Mouse (Mus musculus): Measurements from ENCODE around the gene Trim21. TPM values are rescaled to one million over a fixed set of nuclear protein-coding genes. Genes with fewer than 3 reads are reported as not detected.

Trim21 gene
- total RNA-seq, 2 experiments from 2014 or later, result 15.9 to 33.5 TPM

- ATAC-seq (replicated peaks; ENCODE audit: poor library complexity, severe bottlenecking), result no peak
Observed at GRCm38 (mm10) chr7:102508666-102509065, 56.6 kb downstream of the Trim21 start.

GRCm38 (mm10) chr7:102508066-102508465, 57.2 kb downstream of the Trim21 start:
- no peak for ATAC-seq (replicated peaks; ENCODE audit: poor library complexity, severe bottlenecking)

Other genes with a start within 250 kb of the Trim21 start
- 171 and 252 TPM in 2 replicates for gene Rrm1, start 123.8 kb downstream of the Trim21 start, total RNA-seq (2014; fragmentation: Nextera tagmentation)
- 642 and 757 TPM in 2 replicates for gene Rrm1, start 123.8 kb downstream of the Trim21 start, total RNA-seq (2017)
- not detected in 2 replicates for gene Olfr543, start 83.8 kb downstream of the Trim21 start, total RNA-seq (2014; fragmentation: Nextera tagmentation)
- gene Olfr543, start 83.8 kb downstream of the Trim21 start, total RNA-seq (2017), result not detected in 2 replicates
- gene Olfr544, start 77.2 kb downstream of the Trim21 start, total RNA-seq (2014; fragmentation: Nextera tagmentation), result not detected in 2 replicates
- not detected in 2 replicates for gene Olfr544, start 77.2 kb downstream of the Trim21 start, total RNA-seq (2017)
- gene Olfr545, start 65.9 kb downstream of the Trim21 start, total RNA-seq (2014; fragmentation: Nextera tagmentation), result not detected in 2 replicates
- gene Olfr545, start 65.9 kb downstream of the Trim21 start, total RNA-seq (2017), result not detected in 2 replicates
- not detected in 2 replicates for gene Olfr547, start 30.7 kb downstream of the Trim21 start, total RNA-seq (2014; fragmentation: Nextera tagmentation)
- gene Olfr547, start 30.7 kb downstream of the Trim21 start, total RNA-seq (2017), result not detected in 2 replicates
- not detected in 2 replicates for gene Olfr548-ps1, start 24.6 kb downstream of the Trim21 start, total RNA-seq (2014; fragmentation: Nextera tagmentation)
- gene Olfr548-ps1, start 24.6 kb downstream of the Trim21 start, total RNA-seq (2017), result not detected in 2 replicates
- not detected in 2 replicates for gene Olfr549, start 15.6 kb downstream of the Trim21 start, total RNA-seq (2014; fragmentation: Nextera tagmentation)
- gene Olfr549, start 15.6 kb downstream of the Trim21 start, total RNA-seq (2017), result not detected in 2 replicates
- not detected in 2 replicates for gene Olfr550, start 6.0 kb upstream of the Trim21 start, total RNA-seq (2014; fragmentation: Nextera tagmentation)
- gene Olfr550, start 6.0 kb upstream of the Trim21 start, total RNA-seq (2017), result not detected in 2 replicates
- not detected in 2 replicates for gene Olfr551, start 26.4 kb upstream of the Trim21 start, total RNA-seq (2014; fragmentation: Nextera tagmentation)
- not detected in 2 replicates for gene Olfr551, start 26.4 kb upstream of the Trim21 start, total RNA-seq (2017)
- gene Olfr552, start 32.3 kb upstream of the Trim21 start, total RNA-seq (2014; fragmentation: Nextera tagmentation), result not detected in 2 replicates
- gene Olfr552, start 32.3 kb upstream of the Trim21 start, total RNA-seq (2017), result 0.09 TPM in 1 of 2 replicates, not detected in the other
- gene Olfr553, start 52.7 kb upstream of the Trim21 start, total RNA-seq (2014; fragmentation: Nextera tagmentation), result not detected in 2 replicates
- gene Olfr553, start 52.7 kb upstream of the Trim21 start, total RNA-seq (2017), result not detected in 2 replicates
- not detected in 2 replicates for gene Olfr554, start 72.9 kb upstream of the Trim21 start, total RNA-seq (2014; fragmentation: Nextera tagmentation)
- not detected in 2 replicates for gene Olfr554, start 72.9 kb upstream of the Trim21 start, total RNA-seq (2017)
- not detected in 2 replicates for gene Olfr555, start 93.3 kb upstream of the Trim21 start, total RNA-seq (2014; fragmentation: Nextera tagmentation)
- gene Olfr555, start 93.3 kb upstream of the Trim21 start, total RNA-seq (2017), result not detected in 2 replicates
- not detected in 2 replicates for gene Olfr556, start 99.4 kb upstream of the Trim21 start, total RNA-seq (2014; fragmentation: Nextera tagmentation)
- not detected in 2 replicates for gene Olfr556, start 99.4 kb upstream of the Trim21 start, total RNA-seq (2017)
- gene Trim68, start 121.8 kb upstream of the Trim21 start, total RNA-seq (2014; fragmentation: Nextera tagmentation), result 4.8 and 13.0 TPM in 2 replicates
- gene Trim68, start 121.8 kb upstream of the Trim21 start, total RNA-seq (2017), result 5.7 and 6.1 TPM in 2 replicates
- not detected in 2 replicates for gene Olfr557, start 130.4 kb upstream of the Trim21 start, total RNA-seq (2014; fragmentation: Nextera tagmentation)
- gene Olfr557, start 130.4 kb upstream of the Trim21 start, total RNA-seq (2017), result not detected in 2 replicates
- not detected in 2 replicates for gene Olfr558, start 136.7 kb upstream of the Trim21 start, total RNA-seq (2014; fragmentation: Nextera tagmentation)
- not detected in 2 replicates for gene Olfr558, start 136.7 kb upstream of the Trim21 start, total RNA-seq (2017)
- not detected in 2 replicates for gene Olfr33, start 153.6 kb upstream of the Trim21 start, total RNA-seq (2014; fragmentation: Nextera tagmentation)
- gene Olfr33, start 153.6 kb upstream of the Trim21 start, total RNA-seq (2017), result not detected in 2 replicates
- gene Olfr559, start 162.0 kb upstream of the Trim21 start, total RNA-seq (2014; fragmentation: Nextera tagmentation), result not detected in 2 replicates
- gene Olfr559, start 162.0 kb upstream of the Trim21 start, total RNA-seq (2017), result not detected in 2 replicates
- not detected in 2 replicates for gene Olfr560, start 193.9 kb upstream of the Trim21 start, total RNA-seq (2014; fragmentation: Nextera tagmentation)
- not detected in 2 replicates for gene Olfr560, start 193.9 kb upstream of the Trim21 start, total RNA-seq (2017)
- gene Olfr78, start 194.0 kb upstream of the Trim21 start, total RNA-seq (2014; fragmentation: Nextera tagmentation), result not detected in 2 replicates
- not detected in 2 replicates for gene Olfr78, start 194.0 kb upstream of the Trim21 start, total RNA-seq (2017)
- not detected in 2 replicates for gene Olfr561, start 205.7 kb upstream of the Trim21 start, total RNA-seq (2014; fragmentation: Nextera tagmentation)
- not detected in 2 replicates for gene Olfr561, start 205.7 kb upstream of the Trim21 start, total RNA-seq (2017)
- not detected in 2 replicates for gene Olfr564, start 238.0 kb upstream of the Trim21 start, total RNA-seq (2014; fragmentation: Nextera tagmentation)
- not detected in 2 replicates for gene Olfr564, start 238.0 kb upstream of the Trim21 start, total RNA-seq (2017)

Data from granulocyte monocyte progenitor cell, adult 5-6 weeks (primary cell).